Mouse (Mus musculus): ENCODE measurements around the gene Ltn1. TPM values are rescaled to one million over a fixed set of nuclear protein-coding genes. Genes with fewer than 3 reads are reported as not detected.

The Ltn1 gene
- polyA plus RNA-seq, 1 experiment from 2014 or later, result 26.5 TPM

DNA sequence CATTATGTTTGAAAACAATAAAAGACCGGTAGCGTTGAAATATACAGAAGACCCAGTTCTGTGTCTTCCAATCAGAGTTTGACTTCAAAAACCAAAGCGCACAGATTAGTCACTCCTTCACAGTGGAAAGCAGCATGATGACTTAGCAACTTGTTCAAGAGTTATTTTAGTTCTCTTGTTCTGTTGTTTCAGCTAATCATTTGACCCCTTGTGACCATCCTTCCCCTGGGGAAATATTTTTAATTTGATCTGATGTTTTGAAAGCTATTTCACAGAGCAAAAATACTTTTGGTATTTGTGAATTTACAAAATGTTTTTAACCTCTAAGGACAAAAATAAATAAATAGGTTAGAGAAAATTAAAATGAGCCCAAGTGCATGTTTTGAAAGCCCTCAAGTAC lies 97.7 kb downstream of the Ltn1 start:
- DNase-seq (ENCODE audit: low spot score) (no peak), ATAC-seq (no peak)
- H3K4me1 ChIP-seq (ENCODE audit: control insufficient read depth, insufficient read depth, low read length), result no peaks in the 10 kb centered on the region
- 95% methylated on average over 3 of the region's 3 CpGs for WGBS
- H3K27me3 ChIP-seq (replicated peaks; ENCODE audit: control insufficient read depth, insufficient read depth, low read length), result no peaks in the 10 kb centered on the region
- H3K27ac ChIP-seq (ENCODE audit: low read depth, low read length), result no peak overlapping the region
- no peak overlapping the region for H3K9ac ChIP-seq (ENCODE audit: low read length)
- no peak overlapping the region for H3K4me3 ChIP-seq (ENCODE audit: low read depth, low read length)
- no peaks in the 10 kb centered on the region for H3K9me3 ChIP-seq (replicated peaks; ENCODE audit: control insufficient read depth, low read length)
- H3K36me3 ChIP-seq (ENCODE audit: control insufficient read depth, insufficient read depth, low read length), result no peaks in the 10 kb centered on the region
- H3K4me2 ChIP-seq (ENCODE audit: low read length), result no peak overlapping the region

DNA sequence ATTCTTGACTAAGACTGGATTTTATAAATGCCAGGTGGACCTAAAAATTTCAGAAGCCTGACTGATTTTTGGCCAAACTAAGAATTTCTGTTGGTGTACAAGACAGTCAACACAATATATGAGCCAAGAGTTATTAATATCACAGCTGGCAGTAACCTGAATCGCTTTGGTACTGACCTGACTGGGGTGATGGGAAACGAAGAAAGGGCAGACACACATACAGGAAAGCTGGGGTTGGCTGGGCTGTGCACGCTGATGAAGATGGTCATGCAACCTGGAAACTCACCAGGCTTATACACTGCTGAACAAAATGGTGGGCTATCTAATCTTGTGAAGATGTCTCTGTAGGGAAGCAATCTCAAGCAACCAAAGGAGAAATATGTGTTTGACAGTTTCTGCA lies 102.4 kb downstream of the Ltn1 start:
- no peaks in the 10 kb centered on the region for H3K36me3 ChIP-seq (ENCODE audit: control insufficient read depth, insufficient read depth, low read length)
- no peak overlapping the region for H3K4me3 ChIP-seq (ENCODE audit: low read depth, low read length)
- H3K9ac ChIP-seq (ENCODE audit: low read length), result no peak overlapping the region
- H3K4me1 ChIP-seq (ENCODE audit: control insufficient read depth, insufficient read depth, low read length), result no peaks in the 10 kb centered on the region
- no peaks in the 10 kb centered on the region for H3K9me3 ChIP-seq (replicated peaks; ENCODE audit: control insufficient read depth, low read length)
- no peaks in the 10 kb centered on the region for H3K27me3 ChIP-seq (replicated peaks; ENCODE audit: control insufficient read depth, insufficient read depth, low read length)
- ATAC-seq (no peak), DNase-seq (ENCODE audit: low spot score) (no peak)
- H3K27ac ChIP-seq (ENCODE audit: low read depth, low read length), result no peak overlapping the region
- 95% methylated on average over 3 of the region's 3 CpGs for WGBS
- H3K4me2 ChIP-seq (ENCODE audit: low read length), result no peak overlapping the region

Other genes starting within 250 kb of the Ltn1 start
- 13.3 and 13.9 TPM in 2 replicates for gene N6amt1, start 78.4 kb downstream of the Ltn1 start, polyA plus RNA-seq (2014; fragmentation: Nextera tagmentation; extraction: Ambion mirVana)
- gene Rwdd2b, start 8.0 kb upstream of the Ltn1 start, polyA plus RNA-seq (2014; fragmentation: Nextera tagmentation; extraction: Ambion mirVana), result 11.9 and 12.0 TPM in 2 replicates
- gene Usp16, start 22.1 kb upstream of the Ltn1 start, polyA plus RNA-seq (2014; fragmentation: Nextera tagmentation; extraction: Ambion mirVana), result 46.7 and 48.9 TPM in 2 replicates
- gene Cct8, start 63.3 kb upstream of the Ltn1 start, polyA plus RNA-seq (2014; fragmentation: Nextera tagmentation; extraction: Ambion mirVana), result 504 and 543 TPM in 2 replicates
- not detected in 2 replicates for gene Map3k7cl, start 120.7 kb upstream of the Ltn1 start, polyA plus RNA-seq (2014; fragmentation: Nextera tagmentation; extraction: Ambion mirVana)

Measured in forebrain, embryonic 14.5 days (tissue).